Comparison of ENCODE assay signal across 8 mouse cellular contexts in the genomic region with DNA sequence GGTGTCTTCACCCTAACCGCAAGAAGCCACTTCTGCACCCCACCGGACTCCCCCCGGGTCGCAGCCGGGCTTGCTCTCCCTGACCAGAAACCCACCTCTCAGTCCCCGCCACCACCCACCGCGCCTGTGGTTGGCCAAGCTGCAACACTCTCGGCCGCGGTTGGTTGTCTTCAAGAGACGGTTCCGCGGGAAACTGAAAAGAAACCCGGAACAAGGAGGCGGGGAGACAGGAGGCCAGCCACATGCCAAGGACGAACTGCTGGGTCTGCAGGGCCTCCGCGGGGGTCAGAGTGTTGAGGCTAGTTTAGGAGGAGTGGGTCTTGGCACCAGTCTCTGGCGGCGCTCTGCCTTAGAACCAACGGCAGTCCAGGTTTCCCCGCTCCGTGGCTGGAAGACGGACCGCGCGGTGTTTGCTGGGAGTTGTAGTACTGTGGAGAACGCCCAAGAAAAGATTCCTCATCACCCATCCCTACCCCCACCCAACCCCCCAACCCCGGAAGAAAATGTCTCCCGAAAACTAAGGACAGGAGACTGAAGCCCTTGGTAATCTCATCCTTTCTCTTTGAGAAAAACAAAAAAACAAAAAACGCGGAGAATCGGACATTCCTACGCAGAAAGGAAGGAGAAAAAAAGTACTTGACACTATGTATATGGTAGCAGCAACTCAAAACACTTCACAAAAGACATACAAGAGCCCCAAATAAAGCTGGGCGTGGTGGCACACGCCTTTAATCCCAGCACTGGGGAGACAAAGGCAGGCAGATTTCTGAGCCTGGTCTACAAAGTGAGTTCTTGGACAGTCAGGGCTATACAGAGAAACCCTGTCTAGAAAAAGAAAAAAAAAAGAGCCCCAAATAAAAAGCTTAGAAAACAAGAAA. TPM values are rescaled to one million over a fixed set of nuclear protein-coding genes. Genes with fewer than 3 reads are reported as not detected.
DNase-seq lines count a peak whose midpoint lies in the region; ATAC-seq and TF ChIP-seq lines count a peak whose summit lies in the region.

A gene (minus strand): TSS at position 346 of the 878 bp plus-strand sequence.

- peaks cover 8% of the 10 kb centered on the region for H3K4me1 ChIP-seq in hindbrain, embryonic 16.5 days (ENCODE audit: control insufficient read depth, insufficient read depth, low read depth, low read length)

- TF ChIP-seq CTCF in gastrocnemius, adult 2 months (IDR thresholded peaks at IDR 0.05) = no peak

- H3K27ac ChIP-seq in gastrocnemius, adult 2 months = peak within 1 kb of the TSS; percentile 70
- 0 out of 2 replicates have a peak within 1 kb of the TSS, but pooled peaks have one; percentile 37 for H3K27ac ChIP-seq in hindbrain, embryonic 16.5 days (ENCODE audit: low read depth, low read length)
- H3K27ac ChIP-seq in macrophage = peak within 1 kb of the TSS; percentile 76

- peak; percentile 70 for DNase-seq in adipocyte (ENCODE audit: low spot score)
- peak; percentile 88 for DNase-seq in gastrocnemius, adult 2 months
- peak; percentile 84 to 88 for DNase-seq in left cerebral cortex, adult 18-20 months (ENCODE audit: low spot score in 2 of 2)
- peak; percentile 88 for DNase-seq in right cerebral cortex, adult 18-20 months
- peak; percentile 83 for DNase-seq in urinary bladder, postnatal 14 days (ENCODE audit: low spot score)

- H3K9ac ChIP-seq in hindbrain, embryonic 16.5 days (ENCODE audit: low read depth, low read length) = peak within 1 kb of the TSS; percentile 75

- H3K9me3 ChIP-seq in hindbrain, embryonic 16.5 days (ENCODE audit: control insufficient read depth, low read length) = no peaks in the 10 kb centered on the region

- intact Hi-C loops in gastrocnemius, adult 2 months (cut with DNase I) = no loop called here

- peak; percentile 88 for ATAC-seq in common myeloid progenitor, adult 5-6 weeks (replicated peaks; ENCODE audit: low read depth, poor library complexity, severe bottlenecking)
- ATAC-seq in hindbrain, embryonic 16.5 days = peak; percentile 94

- no peaks in the 10 kb centered on the region for H3K27me3 ChIP-seq in hindbrain, embryonic 16.5 days (replicated peaks; ENCODE audit: control insufficient read depth, insufficient read depth, low read length)

- no peaks in the 10 kb centered on the region for H3K36me3 ChIP-seq in hindbrain, embryonic 16.5 days (ENCODE audit: control insufficient read depth, insufficient read depth, low read length)
- peaks cover 9% of the 10 kb centered on the region; the same call in 1 of the 2 replicates for H3K36me3 ChIP-seq in macrophage (ENCODE audit: inconsistent target)

- H3K4me3 ChIP-seq in gastrocnemius, adult 2 months = peak within 1 kb of the TSS; percentile 89
- H3K4me3 ChIP-seq in hindbrain, embryonic 16.5 days (ENCODE audit: low read length) = peak within 1 kb of the TSS; percentile 66
- H3K4me3 ChIP-seq in macrophage (ENCODE audit: inconsistent target) = peak within 1 kb of the TSS; percentile 89

- no peaks in the 10 kb centered on the region for H3K79me2 ChIP-seq in macrophage (ENCODE audit: inconsistent target)

- WGBS in hindbrain, embryonic 16.5 days = under 1% methylated on average over 36 of the region's 37 CpGs
- under 1% methylated on average over 35 of the region's 37 CpGs for WGBS in macrophage (ENCODE audit: missing documents)

- peak within 1 kb of the TSS; percentile 93 for H3K4me2 ChIP-seq in hindbrain, embryonic 16.5 days (ENCODE audit: low read length)

RNA-seq across cellular contexts. Expression of the gene that starts here (rescaled TPM):
- 15.4 and 20.2 TPM in 2 replicates for total RNA-seq in common myeloid progenitor, adult 5-6 weeks (2017)
- 1 to 10 TPM in 1 of 2 experiments, under 1 TPM in 1; 0.84 to 1.2 TPM for total RNA-seq in gastrocnemius, adult 2 months (2021)
- polyA plus RNA-seq in hindbrain, embryonic 16.5 days (2015; fragmentation: Nextera tagmentation; extraction: Ambion mirVana) = 22.7 and 25.8 TPM in 2 replicates
- total RNA-seq in left cerebral cortex, adult 18-20 months (2021) = 10 to 100 TPM; 10.3 to 11.6 TPM
- 10 to 100 TPM in 19 of 26 experiments, 1 to 10 TPM in 7; 2.5 to 44.7 (median 20.7) TPM for total RNA-seq in macrophage (2018; cell fraction: chromatin; rRNA removed)
- 10 to 100 TPM in 6 of 26 experiments, 1 to 10 TPM in 20; 5.5 to 11.2 (median 8.3) TPM for total RNA-seq in macrophage (2018; cell fraction: cytosol; rRNA removed)
- total RNA-seq in macrophage (2018; cell fraction: nucleus; rRNA removed) = 10 to 100 TPM in 16 of 26 experiments, 1 to 10 TPM in 10; 3.3 to 28.6 (median 18.6) TPM
- 4.6 to 9.0 TPM (median 7.8 TPM) in 3 replicates for polyA plus RNA-seq in macrophage (2018)

Comparison
In these comparisons a context has a peak if more than half of its experiments do, and no peak if none do; other contexts are left out.
1. Peak in every context shown above with its lines: DNase-seq, ATAC-seq, H3K4me3 ChIP-seq and H3K27ac ChIP-seq.